Mouse (Mus musculus): ENCODE data around the gene Patj. TPM values are rescaled to one million over a fixed set of nuclear protein-coding genes. Genes with fewer than 3 reads are reported as not detected.

Gene Patj
- polyA plus RNA-seq, 1 experiment from 2014 or later: 8.9 TPM

Small RNA genes within 50 kb of the gene (microRNA-seq; reads per million reads assigned to microRNA genes)
- gene Gm22625: not detected
- not detected for gene Gm26154

Other genes with a start within 250 kb of the Patj start
- gene Tm2d1, start 12.5 kb upstream of the Patj start, polyA plus RNA-seq (2015; fragmentation: Nextera tagmentation; extraction: Ambion mirVana): 106 and 111 TPM in 2 replicates